Mouse (Mus musculus) ES-E14 (cell line): ENCODE data around the gene Papss1.

Source experiments
- HCFC1 ChIP-seq: IDR thresholded peaks from 2 replicates; pipeline ENCODE4 v1.6.1; 2012; ENCODE audit warnings: low read length, inconsistent platforms, borderline replicate concordance; ENCODE audit not compliant: insufficient read depth
- ZNF384 ChIP-seq: IDR thresholded peaks from 2 replicates; pipeline ENCODE4 v1.6.1; 2012; ENCODE audit warnings: low read depth, low read length, inconsistent platforms

DNA sequence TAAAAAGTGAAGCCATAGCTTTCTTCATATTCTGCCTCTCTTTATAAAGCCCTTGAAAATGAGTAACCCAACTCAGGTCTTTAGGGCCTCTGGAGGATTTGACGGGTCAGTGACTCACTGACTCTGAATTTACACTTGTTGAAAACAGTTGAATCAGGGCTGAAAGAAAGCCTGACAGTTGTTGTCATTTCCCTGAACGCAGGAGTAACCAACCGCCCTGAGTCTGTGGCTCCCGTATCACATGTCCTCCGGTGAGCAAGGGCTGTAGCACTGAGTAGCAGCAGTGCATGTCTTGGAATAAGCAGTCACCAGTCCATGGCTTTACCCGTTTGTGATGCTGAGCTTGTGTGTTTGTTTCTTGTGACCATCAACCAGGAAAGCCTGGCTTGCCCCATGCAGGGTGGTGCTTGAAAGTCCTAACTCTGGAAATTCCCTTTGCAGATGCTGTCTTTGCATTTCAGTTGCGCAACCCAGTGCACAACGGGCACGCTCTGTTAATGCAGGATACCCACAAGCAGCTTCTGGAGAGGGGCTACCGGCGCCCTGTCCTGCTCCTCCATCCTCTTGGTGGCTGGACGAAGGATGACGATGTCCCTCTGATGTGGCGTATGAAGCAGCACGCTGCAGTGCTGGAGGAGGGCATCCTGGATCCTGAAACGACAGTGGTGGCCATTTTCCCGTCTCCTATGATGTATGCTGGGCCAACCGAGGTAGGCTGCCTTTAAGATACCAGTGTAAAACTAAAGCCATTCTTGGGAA lies 54.2 kb downstream of the Papss1 start:
- no peak for TF ChIP-seq ZNF384
- TF ChIP-seq HCFC1: no peak
